Mouse (Mus musculus): Measurements from ENCODE around the gene Hdac11.
"Not testable (repeated sequence)": the region's sequence is repeated elsewhere in the genome, so short reads cannot be mapped to it uniquely, and the experiment has no call there.

The Hdac11 gene

GRCm38 (mm10) chr6:91156554-91157236 lies at the start of gene Hdac11:
Gene Hdac11 (plus strand): TSS chr6:91156665.
- DNase-seq (ENCODE audit: low spot score in 2 of 2): peak; percentile 92 to 94

GRCm38 (mm10) chr6:91108301-91108916 lies 48.1 kb upstream of the Hdac11 start:
- no peak for DNase-seq (ENCODE audit: low spot score in 2 of 2)

GRCm38 (mm10) chr6:91108917-91109450 lies 47.5 kb upstream of the Hdac11 start:
- DNase-seq (ENCODE audit: low spot score in 2 of 2): no peak

GRCm38 (mm10) chr6:91109489-91109888 lies 47.0 kb upstream of the Hdac11 start:
- no peak for DNase-seq (ENCODE audit: low spot score in 2 of 2)

GRCm38 (mm10) chr6:91110323-91111020 lies 46.0 kb upstream of the Hdac11 start:
- DNase-seq (ENCODE audit: low spot score in 2 of 2): peak in 1 of 2 experiments; percentile 22

- DNase-seq (ENCODE audit: low spot score in 2 of 2): no peak
Observed at GRCm38 (mm10) chr6:91111141-91111953, 45.1 kb upstream of the Hdac11 start.

GRCm38 (mm10) chr6:91111954-91112252 lies 44.6 kb upstream of the Hdac11 start:
- no peak for DNase-seq (ENCODE audit: low spot score in 2 of 2)

- DNase-seq (ENCODE audit: low spot score in 2 of 2): no peak
Observed at GRCm38 (mm10) chr6:91114716-91115115, 41.7 kb upstream of the Hdac11 start.

- DNase-seq (ENCODE audit: low spot score in 2 of 2): no peak
Observed at GRCm38 (mm10) chr6:91115158-91115557, 41.3 kb upstream of the Hdac11 start.

- DNase-seq (ENCODE audit: low spot score in 2 of 2): peak; percentile 69 to 82
Observed at GRCm38 (mm10) chr6:91115863-91116243, 40.6 kb upstream of the Hdac11 start.

GRCm38 (mm10) chr6:91116244-91117145 lies 40.0 kb upstream of the Hdac11 start, which contains the start of gene Nup210:
Gene Nup210 (minus strand): TSS chr6:91116829.
- DNase-seq (ENCODE audit: low spot score in 2 of 2): peak; percentile 95 to 96

- peak in 1 of 2 experiments; percentile 25 for DNase-seq (ENCODE audit: low spot score in 2 of 2)
Observed at GRCm38 (mm10) chr6:91117149-91117548, 39.3 kb upstream of the Hdac11 start.

- DNase-seq (ENCODE audit: low spot score in 2 of 2): no peak
Observed at GRCm38 (mm10) chr6:91118526-91118925, 37.9 kb upstream of the Hdac11 start.

GRCm38 (mm10) chr6:91120206-91120605 lies 36.3 kb upstream of the Hdac11 start:
- no peak for DNase-seq (ENCODE audit: low spot score in 2 of 2)

GRCm38 (mm10) chr6:91121089-91121488 lies 35.4 kb upstream of the Hdac11 start:
- not testable (repeated sequence) for DNase-seq (ENCODE audit: low spot score in 2 of 2)

- no peak for DNase-seq (ENCODE audit: low spot score in 2 of 2)
Observed at GRCm38 (mm10) chr6:91123453-91123852, 33.0 kb upstream of the Hdac11 start.

- DNase-seq (ENCODE audit: low spot score in 2 of 2): no peak
Observed at GRCm38 (mm10) chr6:91124286-91125227, 31.9 kb upstream of the Hdac11 start.

GRCm38 (mm10) chr6:91125228-91125585 lies 31.3 kb upstream of the Hdac11 start:
- no peak for DNase-seq (ENCODE audit: low spot score in 2 of 2)

GRCm38 (mm10) chr6:91128996-91129395 lies 27.5 kb upstream of the Hdac11 start:
- DNase-seq (ENCODE audit: low spot score in 2 of 2): no peak

- no peak for DNase-seq (ENCODE audit: low spot score in 2 of 2)
Observed at GRCm38 (mm10) chr6:91130856-91131255, 25.6 kb upstream of the Hdac11 start.
